Mouse (Mus musculus) cerebellum, adult 11-12 months (tissue): ENCODE results near the gene Ankmy2.

Experiments used
- DNase-seq: peaks from one replicate; pipeline ENCODE4 v3.0.0; 2022

Ankmy2 gene

DNA sequence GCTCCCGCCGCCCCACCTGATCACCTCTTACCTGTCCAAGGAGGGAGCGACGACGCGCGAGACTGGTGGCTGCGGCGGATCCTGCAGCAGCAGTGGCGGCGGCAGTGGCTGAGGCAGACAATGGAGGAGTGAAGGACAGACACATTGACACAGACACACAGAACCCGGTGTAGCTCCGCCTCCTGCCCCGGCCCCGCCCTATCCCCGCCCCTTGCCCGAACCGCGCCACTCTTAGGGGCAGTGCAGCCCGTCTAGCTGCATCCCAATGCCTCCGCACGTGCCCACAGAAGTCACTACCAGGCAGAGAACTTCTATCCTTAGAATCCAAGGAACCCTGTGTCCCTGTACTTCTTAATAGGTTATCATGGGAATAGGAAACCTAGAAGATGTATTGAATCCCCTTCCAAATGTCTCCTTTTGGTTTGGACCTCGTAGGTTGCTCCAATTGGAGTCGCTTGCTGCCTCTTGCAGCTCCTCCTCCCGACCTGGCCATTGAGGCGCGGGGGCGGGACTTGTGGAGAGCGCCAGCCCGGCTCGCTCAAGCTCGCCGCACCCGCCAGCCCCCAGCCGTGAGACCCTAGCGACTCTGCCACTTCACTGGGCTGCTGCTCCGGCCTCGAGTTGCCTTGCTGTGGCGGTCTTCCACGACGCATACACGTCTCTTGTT, at the start of gene Ankmy2:
Gene Ankmy2 (plus strand): TSS at position 478 of the 667 bp plus-strand sequence.
- DNase-seq, result peak; percentile 89

DNA sequence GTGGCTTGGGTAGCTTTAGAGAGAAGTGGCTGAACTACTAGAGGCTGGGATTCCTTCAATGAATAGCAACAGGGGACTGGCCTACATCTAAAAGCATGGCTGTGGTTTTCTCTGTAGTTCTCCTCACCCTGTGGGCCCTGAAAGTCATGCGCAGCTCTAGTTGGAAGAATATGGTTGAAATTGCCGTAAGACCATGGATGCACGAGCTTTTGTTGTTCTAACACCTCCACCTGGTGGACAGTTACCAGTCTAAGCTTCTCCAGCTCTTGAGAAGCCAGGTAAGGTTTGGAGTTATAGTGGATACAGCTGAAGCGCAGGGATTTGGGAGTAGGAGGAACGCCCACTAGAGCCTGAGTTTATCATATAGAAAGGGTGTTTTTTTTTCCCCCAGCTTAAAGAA, 48.5 kb upstream of the Ankmy2 start:
- DNase-seq, result no peak

DNA sequence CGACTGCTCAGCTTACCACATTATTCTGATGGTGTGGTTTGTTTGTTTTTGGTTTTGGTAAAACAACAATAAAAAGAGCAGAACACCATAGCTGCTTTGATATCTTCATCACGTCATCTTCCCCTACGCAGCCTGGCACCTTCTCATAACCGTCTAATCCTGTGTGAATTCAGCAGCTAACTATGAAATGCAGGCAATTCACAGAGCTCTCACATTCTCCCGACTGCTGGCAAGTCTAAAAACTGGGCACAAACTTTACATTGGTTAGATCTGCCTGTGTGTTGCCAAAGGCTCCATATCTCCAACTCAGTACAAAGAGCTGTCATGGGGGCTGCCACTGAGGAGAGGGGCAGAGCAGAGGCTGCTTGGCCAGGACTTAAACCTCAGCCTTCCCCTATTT, 46.5 kb upstream of the Ankmy2 start:
- DNase-seq, result no peak

DNA sequence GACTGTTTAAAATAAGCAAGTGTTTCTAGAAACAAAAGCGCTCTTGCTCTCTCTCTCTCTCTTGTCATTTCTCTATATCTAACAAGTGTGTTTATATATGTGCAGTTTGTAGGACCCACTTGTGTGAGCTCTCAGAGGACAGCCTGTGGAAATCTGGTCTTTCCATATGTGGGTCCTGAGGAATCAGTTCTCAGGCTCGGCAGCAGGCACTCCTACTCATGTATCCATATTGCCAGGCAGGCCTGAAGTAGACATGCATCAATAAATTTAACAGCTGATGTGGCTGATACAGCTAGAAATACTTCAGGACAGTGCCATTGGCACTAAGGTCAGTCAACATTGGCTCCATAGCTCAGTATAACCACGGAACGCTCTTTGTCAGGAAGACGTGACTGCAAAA, 45.8 kb upstream of the Ankmy2 start:
- DNase-seq, result no peak

DNA sequence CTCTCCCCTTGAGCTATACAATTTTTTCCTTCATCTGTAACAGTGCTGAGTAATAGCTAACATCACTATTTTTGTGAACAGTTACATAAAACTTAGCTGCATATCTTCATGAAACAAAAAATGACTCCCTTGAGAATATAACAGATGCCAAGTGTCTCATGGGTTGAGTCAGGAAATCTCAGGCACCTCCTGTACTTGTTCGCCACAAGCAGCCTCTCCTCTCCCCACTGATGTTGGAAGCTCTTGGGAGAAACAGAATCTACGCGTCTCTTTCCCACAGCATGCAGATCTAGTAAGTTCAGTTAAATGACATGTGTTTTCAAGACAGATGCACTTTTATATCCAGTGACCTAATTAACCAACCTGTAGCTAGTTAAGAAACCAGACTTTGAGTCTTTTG, 44.8 kb upstream of the Ankmy2 start:
- no peak for DNase-seq

DNA sequence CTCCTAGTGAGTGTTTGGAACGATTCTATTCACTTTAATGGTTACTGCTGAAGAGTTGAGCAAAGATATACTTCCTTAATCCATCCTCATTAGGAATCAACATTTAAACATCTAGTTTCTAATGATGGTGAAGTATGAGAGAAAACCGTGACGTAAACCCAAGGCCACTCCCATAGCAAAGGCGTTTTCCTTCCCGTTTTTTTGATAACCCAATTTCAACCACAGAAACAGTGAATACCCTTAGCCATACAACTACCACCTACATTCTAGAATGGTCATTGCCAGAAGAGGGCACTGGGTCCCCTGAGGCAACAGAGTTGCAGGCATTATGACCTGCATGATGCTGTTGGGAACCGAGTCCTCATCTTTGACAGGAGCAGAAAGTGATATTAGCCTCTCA, 39.8 kb upstream of the Ankmy2 start:
- DNase-seq, result no peak

DNA sequence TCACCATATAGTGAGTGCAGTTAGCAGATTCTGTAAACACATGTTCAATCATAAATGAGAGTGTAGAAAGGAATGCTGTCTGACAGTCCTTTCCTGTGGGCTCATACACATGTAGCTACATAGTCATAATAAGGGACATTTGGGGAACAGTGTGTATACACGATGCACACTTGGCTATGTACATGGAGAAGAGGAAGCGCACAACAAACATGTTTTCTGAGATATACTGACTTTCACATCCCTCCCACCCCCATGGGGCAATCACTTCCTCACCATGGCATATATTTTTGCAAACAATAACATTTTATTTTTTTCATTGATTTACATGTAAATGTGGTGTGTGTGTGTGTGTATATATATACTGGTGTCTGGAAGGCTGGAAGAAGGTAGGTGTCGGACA, 37.7 kb upstream of the Ankmy2 start:
- DNase-seq, result no peak

DNA sequence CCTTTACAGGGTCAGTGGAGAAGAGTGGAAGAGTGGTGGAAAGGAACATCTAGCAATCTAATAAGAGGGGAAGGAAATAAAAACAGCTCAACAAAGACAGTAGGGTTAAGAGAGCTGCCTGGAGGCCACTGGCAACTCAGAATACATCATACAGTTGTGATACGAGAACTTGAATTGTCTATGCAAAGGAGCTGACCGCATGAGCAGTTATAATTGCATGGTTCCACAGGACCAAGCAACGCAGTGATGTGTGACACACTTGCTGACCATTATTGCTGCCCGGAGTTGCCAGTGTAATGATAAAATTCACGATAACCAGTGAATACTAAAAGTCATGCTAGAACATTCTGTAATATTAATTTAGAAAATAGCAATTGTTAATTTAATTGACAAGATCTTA, 30.9 kb upstream of the Ankmy2 start:
- no peak for DNase-seq

DNA sequence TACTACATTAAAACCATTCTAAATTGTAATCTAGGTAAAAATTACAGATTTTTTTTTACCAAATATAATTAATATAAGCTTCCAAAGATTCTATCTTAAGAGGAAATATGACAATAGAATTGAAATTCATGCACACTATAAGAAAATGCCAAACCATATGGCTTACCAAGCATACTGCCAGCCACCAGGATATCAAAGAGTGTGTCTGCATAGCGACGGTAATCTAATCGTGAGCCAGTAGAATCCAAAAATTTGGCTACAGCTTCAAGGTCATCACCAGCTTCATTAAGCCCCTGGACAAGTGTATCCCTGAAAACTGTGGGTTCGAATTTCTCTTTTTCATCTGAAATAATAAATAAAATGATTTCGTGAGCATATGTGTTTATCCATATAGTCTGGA, 27.1 kb upstream of the Ankmy2 start:
- DNase-seq, result peak; percentile 19

DNA sequence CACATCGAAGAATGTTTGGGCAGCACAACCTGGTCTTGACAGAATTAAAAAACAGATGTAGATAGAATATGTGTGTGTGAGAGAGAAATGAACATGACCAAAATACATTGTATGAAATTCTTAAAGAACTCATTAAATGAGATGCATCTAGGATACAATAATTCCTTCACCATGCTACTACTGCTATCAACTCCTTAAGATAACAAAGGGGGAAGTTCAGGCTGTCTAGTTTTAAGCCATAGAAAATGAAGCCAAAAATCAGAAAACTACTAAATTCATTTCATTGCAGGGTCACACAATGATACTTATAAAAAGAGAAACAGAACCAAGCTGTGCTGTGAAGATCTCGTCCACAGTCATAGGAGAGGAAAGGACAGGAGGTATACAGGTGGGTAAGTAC, 24.7 kb upstream of the Ankmy2 start:
- DNase-seq, result no peak

DNA sequence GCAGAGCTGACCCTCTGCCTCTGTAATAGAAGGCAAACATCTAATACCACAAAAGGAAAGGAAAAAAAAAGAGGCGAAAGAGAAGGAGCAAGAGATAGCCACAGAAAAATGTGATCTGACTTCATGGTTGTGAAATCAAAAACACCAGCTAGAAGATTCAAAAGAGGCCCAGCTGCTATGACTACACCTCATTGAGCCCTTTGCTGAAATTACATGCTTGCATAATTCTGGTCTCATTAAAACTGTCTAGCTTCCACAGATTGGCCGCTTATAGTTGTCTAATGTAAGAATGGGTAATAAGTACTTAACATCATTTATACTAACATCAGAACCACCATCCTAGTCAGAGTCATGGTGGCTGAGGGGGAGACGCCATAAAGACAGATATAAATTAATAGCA, 24.2 kb upstream of the Ankmy2 start:
- no peak for DNase-seq

DNA sequence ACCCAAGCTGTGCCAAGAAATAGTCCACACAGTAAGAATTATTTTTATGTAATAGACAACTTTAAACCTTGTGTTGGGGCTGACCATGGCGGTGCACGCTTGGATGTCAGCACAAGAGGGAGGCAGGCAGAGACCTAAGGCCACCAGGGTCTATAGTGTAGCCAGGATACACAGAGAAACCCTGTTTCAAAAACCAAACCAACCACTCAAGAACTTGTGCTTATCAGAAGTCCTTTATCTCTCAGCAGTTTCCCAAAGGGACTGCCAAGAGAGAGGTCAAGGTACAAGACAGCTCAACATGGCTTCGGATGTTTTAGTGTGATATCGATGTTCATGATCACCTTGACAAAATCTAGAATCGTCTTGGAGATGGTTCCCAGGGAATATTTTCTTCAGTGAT, 23.4 kb upstream of the Ankmy2 start:
- no peak for DNase-seq

DNA sequence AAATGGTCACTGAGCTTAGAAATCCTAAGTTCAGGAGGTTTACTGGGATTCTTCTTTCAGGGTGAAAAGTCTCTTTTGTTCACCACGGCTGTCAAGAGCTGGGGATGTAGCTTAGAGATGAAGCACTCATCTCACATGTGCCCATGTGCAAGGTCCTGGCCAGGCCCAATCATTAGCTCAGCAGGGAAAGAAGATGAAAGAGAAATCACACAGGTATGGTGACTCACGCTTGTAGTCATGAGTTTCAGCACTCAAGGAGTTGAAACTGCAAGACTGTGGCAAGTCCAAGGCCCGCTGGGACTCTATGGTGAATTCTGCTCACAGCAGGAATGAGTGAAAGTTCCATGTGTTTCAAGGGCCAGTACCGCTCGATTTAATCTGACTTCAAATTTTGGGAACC, 22.8 kb upstream of the Ankmy2 start:
- no peak for DNase-seq

DNA sequence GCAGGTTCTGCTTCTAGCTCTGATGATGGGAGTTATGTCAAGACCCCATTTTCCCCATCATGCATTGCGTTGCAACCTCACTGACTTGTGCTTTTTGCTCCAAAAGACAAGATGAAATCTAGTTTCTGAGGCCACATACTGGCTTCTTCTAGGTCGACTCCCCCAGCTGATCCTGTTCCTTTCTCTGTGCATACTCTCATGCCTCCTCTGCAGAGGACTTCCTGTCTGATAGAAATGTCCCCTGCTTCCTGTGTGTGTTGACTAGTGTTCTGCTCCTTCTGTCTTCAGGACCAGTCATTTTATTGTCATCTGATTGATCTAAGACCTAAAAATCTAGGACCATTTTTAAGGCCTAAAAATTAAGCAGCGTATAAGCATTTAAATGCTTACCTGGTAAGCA, 21.5 kb upstream of the Ankmy2 start:
- DNase-seq, result no peak

DNA sequence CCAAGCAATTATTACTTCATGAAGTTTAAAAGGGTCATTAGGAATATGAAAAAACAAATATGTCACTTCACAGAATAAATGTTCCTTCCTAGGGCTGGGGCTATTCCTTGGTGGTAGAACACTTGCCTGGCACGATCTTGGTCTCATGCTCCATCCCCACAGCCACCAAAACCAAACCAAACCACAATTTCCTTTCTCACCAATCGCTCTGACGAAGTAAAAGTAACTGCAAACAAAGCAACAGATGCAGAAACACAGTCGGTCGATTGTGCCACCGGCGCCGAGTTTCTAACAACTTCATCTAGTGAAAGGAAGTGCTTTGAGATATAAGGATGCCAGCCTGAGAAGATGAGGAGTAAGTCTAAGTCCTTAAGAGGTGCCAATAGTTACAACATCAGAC, 20.6 kb upstream of the Ankmy2 start:
- no peak for DNase-seq

DNA sequence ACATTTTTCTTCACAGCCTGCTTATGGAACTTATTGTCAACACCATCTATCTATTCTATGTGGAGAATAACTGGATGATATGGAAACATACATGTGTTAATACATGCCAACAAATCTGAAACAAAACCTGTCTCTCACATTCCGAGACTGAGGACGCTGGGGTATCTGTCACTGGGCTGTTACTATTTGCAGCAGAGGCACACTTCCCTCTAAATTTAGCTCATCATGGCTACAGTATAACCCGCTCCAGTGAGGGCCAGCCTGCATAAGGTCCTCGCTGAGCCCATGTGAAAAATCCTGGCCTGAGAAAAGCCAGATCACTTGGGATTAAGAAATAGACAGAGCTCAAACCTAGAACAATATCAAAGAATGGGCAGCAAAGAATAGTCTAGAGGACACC, 19.7 kb upstream of the Ankmy2 start:
- no peak for DNase-seq

DNA sequence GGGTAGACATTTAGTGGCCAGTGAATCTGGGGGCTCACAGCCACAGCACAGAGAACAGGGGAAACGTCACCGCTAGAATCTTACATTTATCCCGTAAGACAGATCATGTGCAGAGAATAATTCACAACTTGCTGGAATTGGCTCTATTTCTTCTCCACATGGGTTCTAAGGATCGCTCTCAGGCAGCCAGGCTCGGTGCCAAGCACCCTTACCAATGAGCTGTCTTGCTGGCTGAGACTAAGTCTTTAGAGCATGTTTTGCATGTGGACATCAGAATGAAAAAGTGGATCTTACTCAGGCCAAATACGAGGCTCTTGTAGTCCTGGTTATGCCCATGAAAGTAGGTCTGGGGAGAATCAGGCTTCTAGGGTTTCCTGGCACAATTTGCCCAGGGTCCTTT, 16.5 kb upstream of the Ankmy2 start:
- no peak for DNase-seq

DNA sequence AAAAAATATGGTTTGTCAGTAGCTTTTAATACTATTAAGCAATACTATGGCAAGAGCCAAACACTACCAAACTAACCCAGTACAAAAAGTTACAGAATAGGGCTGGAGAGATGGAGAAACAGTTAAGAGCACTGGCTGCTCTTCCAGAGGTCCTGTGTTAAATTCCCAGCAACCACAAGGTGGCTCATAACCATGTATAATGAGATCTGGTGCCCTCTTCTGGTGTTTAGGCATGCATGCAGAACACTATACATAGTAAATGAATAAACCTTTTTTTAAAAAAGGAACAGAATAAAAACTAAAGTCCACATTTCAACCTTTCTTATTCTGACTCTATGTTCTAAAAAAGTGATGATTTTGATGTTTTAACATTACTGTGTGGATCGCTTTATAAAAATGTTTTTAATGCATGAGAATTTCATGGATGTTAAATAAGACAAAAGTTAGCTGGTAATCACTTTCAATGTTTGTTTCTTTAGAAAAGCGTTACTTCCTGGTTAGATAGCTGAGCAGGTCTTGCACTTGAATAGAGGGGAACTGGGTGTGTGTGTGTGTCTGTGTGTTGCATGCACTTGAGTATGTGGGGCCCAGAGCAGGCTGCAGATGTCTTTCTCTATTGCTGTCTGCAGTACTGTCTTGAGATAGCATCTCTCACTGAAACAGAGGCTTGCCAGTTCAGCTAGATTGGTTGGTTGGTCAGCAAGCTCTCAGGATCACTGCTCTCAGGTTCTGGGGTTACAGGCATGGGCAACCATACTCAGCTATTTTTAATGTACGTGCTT, 10.5 kb upstream of the Ankmy2 start:
- DNase-seq, result no peak

DNA sequence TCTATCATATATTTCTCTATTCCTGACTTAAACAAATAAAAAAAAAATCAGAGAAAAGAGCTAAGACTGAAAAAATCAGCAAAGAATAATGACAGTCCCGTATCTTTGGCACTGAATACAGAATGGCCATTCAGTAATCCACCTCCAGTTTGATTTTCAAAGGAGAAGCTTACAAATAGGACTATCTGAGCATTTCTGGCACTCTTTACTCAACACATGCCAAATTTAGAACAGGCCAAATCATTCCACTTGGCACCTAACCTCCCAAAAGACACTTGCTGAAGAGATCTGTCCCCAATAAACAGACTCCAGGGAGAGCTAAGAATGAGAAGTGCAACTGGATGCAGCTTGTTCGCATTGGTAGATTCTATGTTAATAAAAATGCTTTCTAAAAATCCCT, 6.6 kb upstream of the Ankmy2 start:
- DNase-seq, result peak; percentile 62

DNA sequence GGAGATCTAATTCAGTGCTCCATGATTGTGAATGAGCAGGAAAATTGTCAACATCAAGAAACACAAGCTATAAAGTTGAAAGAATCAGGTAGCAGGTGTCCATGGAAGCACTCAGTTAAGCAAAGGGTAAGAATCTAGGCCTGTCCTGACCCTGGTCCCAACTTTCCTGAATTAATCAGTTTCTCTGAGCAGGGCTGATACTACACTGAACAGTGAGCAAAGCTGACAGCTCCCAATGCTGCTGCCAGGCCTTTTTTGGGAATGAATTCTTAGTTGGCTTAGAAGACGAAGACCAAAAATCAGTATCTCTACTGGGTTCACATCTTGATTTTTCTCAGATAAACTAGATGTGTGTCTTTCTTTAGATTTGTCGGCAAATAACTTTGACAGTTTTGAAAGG, 6.2 kb upstream of the Ankmy2 start:
- no peak for DNase-seq

DNA sequence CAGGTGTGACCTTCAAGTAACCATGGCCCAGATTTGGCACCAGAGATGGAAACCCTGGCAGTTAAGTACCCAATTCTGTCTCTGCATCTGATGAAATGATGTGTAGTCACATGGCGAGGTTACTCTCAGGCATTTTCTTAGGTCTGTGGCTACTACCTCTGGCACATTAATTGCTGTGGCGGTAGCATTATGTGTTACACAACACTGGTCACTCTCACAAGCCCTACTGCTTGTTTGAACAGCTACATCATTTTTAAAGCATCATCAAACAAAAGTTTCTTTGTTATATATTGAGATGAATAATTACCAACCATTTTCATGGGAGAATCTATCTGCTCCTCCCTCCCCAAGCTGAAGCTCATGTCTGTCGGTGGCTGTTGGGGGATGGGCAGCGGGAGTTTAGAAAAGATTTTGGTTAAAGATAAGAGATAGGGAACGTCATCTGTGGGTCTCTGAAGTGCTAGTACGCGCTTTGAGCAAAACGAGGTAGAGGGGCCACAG, 1.7 kb upstream of the Ankmy2 start:
- peak; percentile 37 for DNase-seq

DNA sequence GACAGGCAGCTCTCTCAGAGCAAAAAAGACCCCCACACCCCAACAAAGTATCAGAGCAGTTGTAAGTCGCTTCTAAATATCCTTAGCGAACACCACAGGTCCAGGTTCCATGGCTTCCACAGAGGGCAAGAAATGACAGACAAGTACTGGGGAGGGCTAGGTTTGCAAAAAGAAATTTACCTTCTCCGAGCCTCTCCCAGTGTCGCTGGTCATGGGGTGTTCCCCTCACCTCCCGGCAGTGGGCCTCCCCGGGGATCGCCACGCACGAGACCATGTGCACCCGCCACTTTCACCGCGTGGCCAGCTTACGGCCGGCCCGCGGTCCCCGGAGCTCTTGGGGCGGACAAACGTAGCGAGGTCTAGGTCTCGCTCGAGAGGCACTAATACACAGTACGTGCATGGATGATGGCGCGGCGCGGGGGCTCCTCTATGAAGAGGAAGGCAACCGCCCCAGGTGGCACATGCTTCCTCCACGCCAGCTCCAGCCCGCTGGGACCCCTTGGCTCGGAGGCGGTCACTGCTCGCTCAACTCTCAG, 745 bp upstream of the Ankmy2 start:
- no peak for DNase-seq

DNA sequence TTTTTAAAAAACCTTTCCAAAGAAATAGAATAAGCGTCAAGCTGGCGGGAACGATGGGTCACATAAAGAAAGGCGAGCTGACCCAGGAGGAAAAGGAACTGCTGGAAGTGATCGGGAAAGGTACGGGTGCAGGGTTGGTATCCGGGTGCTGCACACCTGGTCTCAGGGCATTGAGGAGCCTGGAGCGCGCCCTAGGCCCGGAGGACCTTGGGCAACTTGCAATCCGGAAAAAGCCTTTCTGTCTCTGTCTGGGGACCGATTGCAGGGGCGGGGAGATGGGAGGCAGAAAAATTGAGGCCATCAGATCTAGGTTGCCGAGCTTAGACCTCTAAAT, 357 bp downstream of the Ankmy2 start:
- no peak for DNase-seq

DNA sequence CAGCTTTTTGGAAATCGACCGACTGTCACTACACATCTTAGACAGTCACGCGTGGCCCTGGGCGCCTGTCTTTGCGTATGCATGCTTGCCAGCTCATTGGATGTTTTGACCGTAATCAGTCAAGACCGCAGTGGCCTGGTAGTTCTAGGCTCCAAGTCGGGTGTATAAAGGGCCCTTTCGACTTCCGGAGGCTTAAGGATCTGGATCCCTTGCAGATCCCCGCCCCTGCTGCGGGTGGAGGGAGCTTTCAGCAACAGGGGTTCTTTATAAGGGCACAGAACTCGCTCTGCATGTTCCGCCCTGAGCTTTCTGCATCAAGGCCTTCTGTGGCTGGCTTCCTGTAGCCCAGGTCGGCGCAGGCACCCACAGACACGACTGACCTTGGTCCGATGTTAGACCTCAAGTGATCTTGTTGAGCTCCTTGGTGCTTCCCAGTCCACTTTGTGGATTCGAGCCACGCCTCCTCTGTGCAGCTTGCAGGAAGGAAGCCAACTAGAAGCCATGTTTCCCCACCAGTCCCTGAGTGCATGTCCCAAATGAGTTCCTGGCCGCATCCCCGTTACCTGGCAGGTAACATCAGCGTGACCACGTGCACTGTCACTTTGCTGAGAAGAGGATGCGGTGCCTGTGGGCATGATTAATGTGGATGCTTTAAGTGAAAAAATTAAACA, 859 bp downstream of the Ankmy2 start, which contains the start of gene Bzw2:
Gene Bzw2 (minus strand): TSS at position 443 of the 671 bp plus-strand sequence.
- peak; percentile 67 for DNase-seq
